ENCODE assay signal across 8 mouse cellular contexts in the genomic region with DNA sequence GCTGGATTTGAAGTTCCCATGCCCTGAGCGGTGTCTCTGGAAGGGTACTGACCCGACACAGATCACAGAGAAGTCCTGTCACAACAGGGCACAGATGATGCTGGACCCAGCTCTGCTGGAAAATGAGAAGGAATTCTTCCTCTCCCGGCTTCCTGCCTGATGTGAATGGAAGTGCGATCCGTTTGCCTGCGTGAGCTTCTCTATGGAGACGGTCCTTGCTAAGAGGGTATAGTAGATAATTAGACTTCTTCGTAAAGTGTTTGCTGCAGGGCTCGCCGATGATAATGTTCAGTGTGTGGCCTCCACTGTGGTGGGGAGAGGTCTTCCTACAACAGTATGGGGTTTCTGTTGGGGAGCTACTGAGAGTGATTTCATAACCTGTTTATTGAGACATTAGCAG.
DNase-seq lines count a peak whose midpoint lies in the region; ATAC-seq and TF ChIP-seq lines count a peak whose summit lies in the region.

No protein-coding gene starts in this region.

- peak in 1 of 2 experiments; percentile 55 for DNase-seq in cerebellum, adult 2 months
- DNase-seq in cerebellum, adult 11 months = no peak
- peak; percentile 23 for DNase-seq in lung, embryonic 14.5 days
- DNase-seq in lung, postnatal 14 days = no peak
- peak; percentile 45 for DNase-seq in limb, embryonic 11.5 days (ENCODE audit: low spot score)
- no peak for DNase-seq in kidney, adult 8-10 months

- no peaks in the 10 kb centered on the region for H3K9me3 ChIP-seq in lung, embryonic 14.5 days (ENCODE audit: low read depth, low read length)
- H3K9me3 ChIP-seq in limb, embryonic 11.5 days (ENCODE audit: control insufficient read depth, low read length) = no peaks in the 10 kb centered on the region
- H3K9me3 ChIP-seq in stomach, embryonic 16.5 days (replicated peaks; ENCODE audit: control insufficient read depth, low read length) = no peaks in the 10 kb centered on the region

- H3K27me3 ChIP-seq in cerebellum, adult 2 months (ENCODE audit: control insufficient read depth, insufficient read depth, low read length) = no peaks in the 10 kb centered on the region
- H3K27me3 ChIP-seq in lung, embryonic 14.5 days (ENCODE audit: insufficient read depth, low read length) = no peaks in the 10 kb centered on the region
- H3K27me3 ChIP-seq in limb, embryonic 11.5 days (ENCODE audit: control insufficient read depth, insufficient read depth, low read length) = no peaks in the 10 kb centered on the region
- H3K27me3 ChIP-seq in stomach, embryonic 16.5 days (ENCODE audit: control insufficient read depth, insufficient read depth, low read length) = no peaks in the 10 kb centered on the region

- H3K4me1 ChIP-seq in cerebellum, adult 2 months (ENCODE audit: control insufficient read depth, insufficient read depth, low read length) = peaks cover 25% of the 10 kb centered on the region; the same call in 1 of the 2 replicates
- H3K4me1 ChIP-seq in lung, embryonic 14.5 days (ENCODE audit: insufficient read depth) = peaks cover 3% of the 10 kb centered on the region
- peaks cover 15% of the 10 kb centered on the region for H3K4me1 ChIP-seq in limb, embryonic 11.5 days (ENCODE audit: control insufficient read depth, insufficient read depth, low read length)
- peaks cover 12% of the 10 kb centered on the region; the same call in 1 of the 2 replicates for H3K4me1 ChIP-seq in stomach, embryonic 16.5 days (ENCODE audit: control insufficient read depth, insufficient read depth, low read length)

- TF ChIP-seq CTCF in cerebellum, adult 2 months (IDR thresholded peaks at IDR 0.05; ENCODE audit: borderline replicate concordance, insufficient read depth, low read depth, low read length) = no peak
- no peak for TF ChIP-seq CTCF in lung, embryonic 14.5 days (IDR thresholded peaks at IDR 0.05; ENCODE audit: low read depth)

- no peaks in the 10 kb centered on the region for H3K36me3 ChIP-seq in lung, embryonic 14.5 days (ENCODE audit: insufficient read depth)
- no peaks in the 10 kb centered on the region for H3K36me3 ChIP-seq in limb, embryonic 11.5 days (ENCODE audit: control insufficient read depth, insufficient read depth, low read length)
- no peaks in the 10 kb centered on the region for H3K36me3 ChIP-seq in stomach, embryonic 16.5 days (ENCODE audit: control insufficient read depth, insufficient read depth, low read length)

- 13% methylated on average over 10 of the region's 10 CpGs for WGBS in cerebellum, adult 2 months
- WGBS in lung, embryonic 14.5 days = 31% methylated on average over 10 of the region's 10 CpGs
- 18% methylated on average over 10 of the region's 10 CpGs for WGBS in limb, embryonic 11.5 days
- WGBS in stomach, embryonic 16.5 days = 35% methylated on average over 10 of the region's 10 CpGs

- peak overlapping the region; percentile 16; the same call in 1 of the 2 replicates for H3K9ac ChIP-seq in lung, embryonic 14.5 days
- no peak overlapping the region for H3K9ac ChIP-seq in limb, embryonic 11.5 days (ENCODE audit: low read length)
- no peak overlapping the region for H3K9ac ChIP-seq in stomach, embryonic 16.5 days (ENCODE audit: low read length)

- no peak for ATAC-seq in lung, embryonic 14.5 days (ENCODE audit: insufficient read depth)
- no peak for ATAC-seq in limb, embryonic 11.5 days (ENCODE audit: insufficient number of reproducible peaks, low FRiP score, low TSS enrichment, low read depth)
- no peak for ATAC-seq in stomach, embryonic 16.5 days (ENCODE audit: insufficient read depth, low FRiP score)
- ATAC-seq in activated CD4-positive, CD25-positive, alpha-beta regulatory T cell, adult 4 months = no peak

- H3K4me3 ChIP-seq in cerebellum, adult 2 months (replicated peaks; ENCODE audit: insufficient read depth, low read depth, low read length) = peak overlapping the region; percentile 20
- H3K4me3 ChIP-seq in lung, embryonic 14.5 days (ENCODE audit: low read depth, low read length) = peak overlapping the region; percentile 9; the same call in 1 of the 2 replicates
- H3K4me3 ChIP-seq in limb, embryonic 11.5 days (ENCODE audit: low read depth, low read length) = no peak overlapping the region
- H3K4me3 ChIP-seq in stomach, embryonic 16.5 days (replicated peaks; ENCODE audit: low read length) = peak overlapping the region; percentile 14; the same call in 1 of the 2 replicates

- peak overlapping the region; percentile 53 for H3K4me2 ChIP-seq in lung, embryonic 14.5 days
- peak overlapping the region; percentile 35 for H3K4me2 ChIP-seq in limb, embryonic 11.5 days (ENCODE audit: low read depth, severe bottlenecking)
- peak overlapping the region; percentile 42 for H3K4me2 ChIP-seq in stomach, embryonic 16.5 days (ENCODE audit: low read depth, low read length)

- no peak for TF ChIP-seq POLR2A in cerebellum, adult 2 months (IDR thresholded peaks at IDR 0.05; ENCODE audit: borderline replicate concordance, insufficient read depth, low read length)

- H3K27ac ChIP-seq in cerebellum, adult 2 months (ENCODE audit: insufficient read depth, low read length) = peak overlapping the region; percentile 26
- H3K27ac ChIP-seq in lung, embryonic 14.5 days (ENCODE audit: low read depth) = no peak overlapping the region
- no peak overlapping the region for H3K27ac ChIP-seq in limb, embryonic 11.5 days (replicated peaks; ENCODE audit: low read depth, low read length)
- peak overlapping the region; percentile 7; the same call in 1 of the 2 replicates for H3K27ac ChIP-seq in stomach, embryonic 16.5 days (ENCODE audit: low read length)

Comparison
In these comparisons a context has a peak if more than half of its experiments do, and no peak if none do; other contexts are left out.
1. DNase-seq: peak in lung, embryonic 14.5 days (single experiment) and limb, embryonic 11.5 days (single experiment); none in cerebellum, adult 11 months (single experiment), lung, postnatal 14 days (single experiment) and kidney, adult 8-10 months (0 of 2).
2. H3K27ac ChIP-seq: peak in cerebellum, adult 2 months (single experiment) and stomach, embryonic 16.5 days (single experiment); none in lung, embryonic 14.5 days (single experiment) and limb, embryonic 11.5 days (single experiment).
3. Peak in every context shown above with its lines, with median percentiles within 50 percentile points of each other: H3K4me2 ChIP-seq.